Mouse (Mus musculus) cortical plate, adult 2 months (tissue): ENCODE data around the gene Cd37.

Experiments
- CTCF ChIP-seq: fragments of 200-500 bp; IDR thresholded peaks from 2 replicates; pipeline ENCODE4 v1.5.1; 2011; ENCODE audit warnings: mild to moderate bottlenecking, control low read depth, low read length; ENCODE audit not compliant: insufficient read depth; ENCODE audit errors: extremely low read depth
- POLR2A ChIP-seq: fragments of 200-500 bp; IDR thresholded peaks from 2 replicates; pipeline ENCODE4 v1.6.1; 2011; ENCODE audit warnings: mild to moderate bottlenecking, low read length, control low read depth; ENCODE audit not compliant: insufficient read depth; ENCODE audit errors: extremely low read depth

DNA sequence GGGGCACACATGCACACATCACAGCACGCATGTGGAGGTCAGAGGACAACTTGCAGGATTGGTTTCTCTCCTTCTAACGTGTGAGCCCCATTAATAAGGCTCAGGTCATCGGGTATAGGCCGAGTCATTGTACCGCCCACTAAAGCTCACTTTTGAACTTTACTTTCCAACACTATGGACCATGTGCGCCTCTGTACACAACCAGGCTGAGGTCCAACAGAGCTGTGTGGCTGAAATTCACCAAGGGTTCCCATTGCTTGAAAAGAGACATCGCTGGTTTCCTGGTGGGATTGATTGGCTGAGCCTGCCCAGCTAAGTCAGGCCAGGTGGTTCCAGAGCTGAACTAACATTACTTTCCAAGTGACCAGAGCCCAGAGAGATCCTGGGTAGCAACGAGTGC is 34.8 kb upstream of the Cd37 start:
- TF ChIP-seq CTCF = no peak
- no peak for TF ChIP-seq POLR2A
